Mouse (Mus musculus) cortical plate, adult 2 months (tissue): Measurements from ENCODE around the gene Lrrc29. TPM values are rescaled to one million over a fixed set of nuclear protein-coding genes. Genes with fewer than 3 reads are reported as not detected.

Experiments used
- H3K27ac ChIP-seq: fragments of 200-500 bp; 2 replicates; pipeline ENCODE4 v1.5.1; 2012; ENCODE audit warnings: low read length, control low read depth, inconsistent platforms; ENCODE audit not compliant: insufficient read depth
- H3K4me1 ChIP-seq: fragments of 200-500 bp; 2 replicates; pipeline ENCODE4 v1.6.1; 2011; ENCODE audit warnings: low read length; ENCODE audit not compliant: control insufficient read depth, insufficient read depth
- H3K4me3 ChIP-seq: fragments of 200-500 bp; 2 replicates; pipeline ENCODE4 v1.5.1; 2011; ENCODE audit warnings: mild to moderate bottlenecking, low read length, control low read depth; ENCODE audit not compliant: insufficient read depth
- CTCF ChIP-seq: fragments of 200-500 bp; IDR thresholded peaks from 2 replicates; pipeline ENCODE4 v1.5.1; 2011; ENCODE audit warnings: mild to moderate bottlenecking, control low read depth, low read length; ENCODE audit not compliant: insufficient read depth; ENCODE audit errors: extremely low read depth
- POLR2A ChIP-seq: fragments of 200-500 bp; IDR thresholded peaks from 2 replicates; pipeline ENCODE4 v1.6.1; 2011; ENCODE audit warnings: mild to moderate bottlenecking, low read length, control low read depth; ENCODE audit not compliant: insufficient read depth; ENCODE audit errors: extremely low read depth
- polyA plus RNA-seq: library from polyadenylated mRNA; depleted of rRNA; stranded (reverse); fragments of >200 nt; gene quantifications from 2 replicates; pipeline ENCODE4 v1.2.3, GENCODE M21; 2012

Lrrc29 gene
- polyA plus RNA-seq, 1 experiment, result 3.7 TPM

DNA sequence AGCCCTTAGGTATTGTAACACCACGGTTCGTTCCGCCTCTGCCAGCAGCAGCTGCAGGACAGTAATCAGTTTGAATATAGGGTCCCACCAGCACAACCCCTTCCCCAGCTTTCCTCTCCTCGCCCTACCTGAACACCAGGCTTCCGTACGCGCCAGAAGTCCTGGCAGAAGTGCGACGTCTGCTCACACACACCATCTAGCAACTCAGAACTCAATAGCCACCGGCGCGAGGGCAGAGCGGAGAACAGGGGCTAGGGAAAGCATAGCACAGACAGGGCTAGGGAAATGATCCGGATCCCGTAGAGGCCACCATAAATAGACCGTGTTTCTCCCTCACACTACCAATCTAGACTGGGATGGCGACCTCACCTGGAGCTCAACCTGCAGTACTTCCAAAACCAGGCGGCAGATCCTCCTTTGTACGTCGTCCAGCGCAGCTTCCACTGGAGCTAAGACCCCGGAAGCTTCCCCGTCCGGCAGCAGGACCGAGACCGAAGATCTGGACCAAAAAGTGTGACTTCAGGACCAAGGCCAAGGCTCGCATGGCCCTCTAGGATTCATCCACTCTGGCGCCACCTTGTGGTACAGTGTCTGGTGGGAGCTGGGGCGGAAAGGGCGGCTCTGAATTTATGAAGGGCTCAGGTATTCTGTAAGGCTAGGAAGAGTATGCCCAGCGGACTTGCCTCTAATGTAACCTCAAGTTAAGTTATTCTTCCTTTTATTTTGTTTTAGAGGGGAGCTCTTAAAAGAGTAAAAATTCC lies 35.3 kb downstream of the Lrrc29 start:
- TF ChIP-seq CTCF, result peak; percentile 71
- TF ChIP-seq POLR2A, result no peak
- Histone ChIP-seq H3K4me3 (no peak overlapping the region; the same call in 1 of the 2 replicates), H3K4me1 (peaks cover 2% of the 10 kb centered on the region; the same call in 1 of the 2 replicates), H3K27ac (no peak overlapping the region)

DNA sequence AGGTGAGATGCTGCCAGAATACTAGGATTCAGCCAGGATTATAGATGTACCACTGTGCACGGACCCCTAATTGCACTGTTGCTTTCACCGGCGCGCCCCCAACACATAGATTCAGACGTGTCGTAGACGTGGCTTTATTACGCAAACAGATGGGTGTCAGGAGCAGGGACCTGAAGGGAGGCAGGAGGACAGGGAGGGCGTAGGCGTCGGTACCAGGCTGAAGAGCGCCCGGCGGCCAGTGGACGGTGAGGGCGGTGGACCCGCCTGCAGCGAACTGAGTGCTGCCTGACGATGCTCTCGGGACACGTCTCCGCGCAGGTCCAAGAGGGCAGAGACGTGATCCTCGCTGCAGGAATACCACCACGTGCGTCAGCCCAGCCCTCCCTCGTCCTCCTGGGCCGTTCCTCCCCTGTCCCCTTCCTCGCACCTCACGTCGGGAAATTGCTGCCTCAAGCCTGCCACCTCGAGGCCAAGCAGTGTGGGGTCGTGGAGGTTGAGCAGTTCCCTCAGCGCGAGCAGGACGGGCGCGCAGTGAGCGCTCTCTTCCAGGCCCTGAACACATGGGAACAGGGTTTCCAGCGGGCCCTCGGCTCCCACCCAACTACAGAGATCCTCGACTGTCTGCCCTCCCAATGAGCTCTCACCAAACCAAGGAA lies 36.1 kb downstream of the Lrrc29 start, which contains the start of gene 4931428F04Rik:
Gene 4931428F04Rik, minus strand, starts transcription at position 60 of the 656 bp plus-strand sequence.
- Histone ChIP-seq H3K4me1 (peaks cover 2% of the 10 kb centered on the region; the same call in 1 of the 2 replicates), H3K27ac (peak within 1 kb of the TSS; percentile 18; the same call in 1 of the 2 replicates), H3K4me3 (peak within 1 kb of the TSS; percentile 43)
- TF ChIP-seq CTCF (peak; percentile 42; the same call in 1 of the 2 replicates), POLR2A (no peak)

DNA sequence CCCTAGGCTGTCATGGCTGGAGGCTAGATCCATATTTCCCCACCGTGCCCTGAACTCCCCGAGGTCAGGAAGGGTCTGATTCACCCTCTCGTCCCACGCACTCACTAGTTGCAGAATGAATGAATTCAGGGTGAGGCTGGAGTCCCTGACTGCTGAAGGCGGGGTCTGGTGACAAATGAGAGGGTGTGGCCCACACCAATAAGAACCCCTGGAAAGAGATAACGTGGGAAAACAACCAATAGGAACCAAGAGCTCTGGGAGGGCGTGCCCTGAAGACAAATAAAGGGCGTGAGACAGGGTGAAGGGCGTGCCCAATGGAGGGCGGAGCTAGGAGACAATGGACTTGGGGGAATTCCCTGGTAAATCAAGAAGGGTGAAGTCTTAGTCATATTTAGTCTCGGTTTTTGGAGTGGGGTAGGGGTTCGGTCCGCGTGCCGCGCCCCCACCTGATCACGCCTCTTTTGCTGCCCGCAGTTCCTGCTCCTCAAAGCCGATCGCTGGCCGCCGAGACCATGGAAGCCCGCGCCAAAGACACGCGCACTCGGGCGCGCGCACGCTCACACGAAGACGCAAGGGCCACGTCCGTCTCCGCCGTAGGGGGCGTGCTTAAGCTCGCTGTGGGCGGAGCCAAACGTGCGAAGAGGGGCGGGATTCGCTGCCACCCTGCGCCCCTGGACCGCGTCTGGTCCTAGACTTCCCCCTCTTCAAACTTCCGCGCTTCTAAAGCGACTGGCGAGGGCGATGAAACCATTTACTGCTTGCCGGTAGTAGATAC lies 36.9 kb downstream of the Lrrc29 start:
- H3K4me3 ChIP-seq, result peak overlapping the region; percentile 43
- peak overlapping the region; percentile 18; the same call in 1 of the 2 replicates for H3K27ac ChIP-seq
- H3K4me1 ChIP-seq, result peaks cover 2% of the 10 kb centered on the region; the same call in 1 of the 2 replicates
- TF ChIP-seq POLR2A (peak; percentile 58; the same call in 1 of the 2 replicates), CTCF (no peak)

DNA sequence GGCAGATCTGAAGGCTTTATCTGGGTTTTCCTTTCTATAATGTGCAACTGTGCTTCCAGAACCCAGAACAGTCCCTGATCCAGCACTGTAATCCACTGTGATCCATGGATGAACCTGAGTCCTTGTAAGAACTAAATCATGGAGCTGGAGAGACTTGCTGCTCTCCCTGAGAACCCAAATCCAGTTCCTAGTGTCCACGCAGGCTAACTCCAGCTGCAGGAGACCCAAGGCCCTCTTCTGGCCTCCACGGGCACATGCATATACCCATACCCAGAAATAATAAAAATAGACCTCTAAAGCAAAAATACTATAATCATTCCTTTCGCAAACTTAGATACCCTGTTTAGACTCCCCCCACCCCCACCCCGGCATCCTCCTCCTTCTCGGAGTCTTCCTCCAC lies 37.8 kb downstream of the Lrrc29 start:
- Histone ChIP-seq H3K27ac (no peak overlapping the region), H3K4me3 (peak overlapping the region; percentile 43), H3K4me1 (peaks cover 2% of the 10 kb centered on the region; the same call in 1 of the 2 replicates)
- no peak for TF ChIP-seq POLR2A
- TF ChIP-seq CTCF, result no peak

DNA sequence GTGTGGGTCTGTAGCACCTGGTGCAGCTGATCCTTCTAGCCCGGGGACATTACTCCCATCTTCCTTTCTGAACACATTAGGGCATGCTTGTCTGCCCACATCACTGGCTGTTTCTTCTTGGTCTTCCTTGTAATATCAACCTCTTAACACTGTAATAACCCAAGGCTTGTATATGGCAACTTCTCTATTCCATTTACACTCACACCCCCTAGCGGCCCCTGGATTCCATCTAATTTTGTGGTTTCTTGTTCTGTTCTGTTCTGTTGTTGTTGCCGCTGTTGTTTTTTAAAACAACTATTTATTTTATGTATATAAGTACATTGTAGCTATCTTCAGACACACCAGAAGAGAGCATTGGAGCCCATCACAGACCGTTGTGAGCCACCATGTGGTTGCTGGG lies 39.2 kb downstream of the Lrrc29 start:
- Histone ChIP-seq H3K4me1 (peaks cover 2% of the 10 kb centered on the region), H3K4me3 (no peak overlapping the region), H3K27ac (no peak overlapping the region)
- TF ChIP-seq CTCF (no peak), POLR2A (no peak)

DNA sequence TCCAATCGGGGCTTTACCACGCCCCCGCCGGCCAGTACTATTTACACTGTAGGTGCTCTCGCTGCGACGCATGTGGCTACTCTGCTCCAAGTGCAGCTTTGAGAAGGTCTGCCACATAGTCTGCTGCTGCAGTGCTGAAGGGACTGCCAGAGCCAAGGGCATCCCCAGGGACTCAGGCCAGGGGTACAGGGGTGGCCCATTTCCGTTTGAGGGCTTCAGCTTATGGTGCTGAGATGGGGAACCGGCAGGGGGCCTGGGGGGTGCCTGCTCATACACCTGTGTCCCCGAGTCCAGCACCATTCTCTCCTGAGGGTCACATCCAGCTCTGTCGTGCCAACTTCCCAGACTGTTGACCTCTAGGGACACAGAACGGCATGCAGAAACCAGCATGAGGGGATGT lies 40.6 kb downstream of the Lrrc29 start:
- no peak overlapping the region for H3K27ac ChIP-seq
- H3K4me3 ChIP-seq, result no peak overlapping the region
- TF ChIP-seq CTCF (no peak), POLR2A (no peak)
- peaks cover 2% of the 10 kb centered on the region for H3K4me1 ChIP-seq

DNA sequence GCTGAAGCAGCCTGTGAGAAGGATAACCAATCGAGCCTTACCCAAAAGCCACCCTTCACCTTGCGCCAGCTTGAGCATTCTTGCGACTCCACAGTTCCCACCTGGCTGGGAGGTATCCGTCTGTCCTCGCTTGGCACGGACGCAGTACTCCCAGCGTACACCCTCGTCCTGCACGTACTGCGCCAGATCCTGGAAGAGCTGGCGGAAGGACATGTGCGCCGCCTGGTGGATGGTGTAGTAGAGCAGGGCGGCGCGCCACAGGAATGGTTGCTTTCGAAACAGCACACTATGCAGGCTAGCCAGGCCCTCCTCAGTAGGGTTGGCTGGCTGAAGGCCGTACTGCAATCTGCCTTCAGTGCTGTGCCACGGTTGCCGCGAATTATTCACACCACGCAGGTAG lies 43.0 kb downstream of the Lrrc29 start:
- H3K4me3 ChIP-seq, result no peak overlapping the region
- no peak overlapping the region for H3K27ac ChIP-seq
- peaks cover 4% of the 10 kb centered on the region for H3K4me1 ChIP-seq
- TF ChIP-seq POLR2A (no peak), CTCF (peak; percentile 42)

DNA sequence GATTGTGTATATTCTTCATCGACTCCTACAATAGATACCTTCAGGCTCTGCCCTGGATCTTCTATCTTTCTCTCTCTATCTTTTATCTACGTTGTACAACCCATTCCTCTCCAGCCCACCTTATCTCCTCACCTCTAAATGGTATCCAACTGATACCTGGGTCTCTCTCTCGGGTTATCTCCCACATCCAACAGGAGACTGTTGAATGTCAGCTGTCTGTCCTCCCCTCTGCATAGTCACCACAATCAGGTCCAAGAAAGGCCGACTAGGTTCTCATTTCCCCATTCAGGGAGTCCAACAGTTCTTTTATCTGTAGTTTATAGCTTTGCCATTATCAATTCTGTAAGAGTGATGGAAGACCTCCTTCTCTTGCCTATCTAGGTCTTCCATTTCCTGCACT lies 43.8 kb downstream of the Lrrc29 start:
- Histone ChIP-seq H3K4me3 (no peak overlapping the region), H3K4me1 (peaks cover 3% of the 10 kb centered on the region), H3K27ac (no peak overlapping the region)
- TF ChIP-seq POLR2A (no peak), CTCF (no peak)

DNA sequence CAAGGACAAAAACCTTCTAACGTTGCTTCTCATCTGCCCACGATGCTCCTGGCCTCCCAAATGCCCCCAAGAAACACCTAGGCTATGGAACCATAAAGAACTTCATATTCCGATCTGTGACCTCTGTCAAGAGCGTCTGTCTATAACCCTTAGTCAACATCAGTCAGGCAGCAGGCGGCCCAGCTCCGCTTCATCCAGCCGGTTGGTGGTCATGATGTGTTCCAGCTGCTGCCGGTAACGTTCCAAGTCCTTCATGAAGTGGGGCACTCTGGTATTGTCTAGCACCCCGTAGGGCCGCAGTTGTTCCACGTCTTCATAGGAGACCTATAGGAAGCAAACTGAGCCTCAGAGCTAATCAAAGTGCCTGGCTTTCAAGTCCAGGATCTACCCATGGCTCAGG lies 44.3 kb downstream of the Lrrc29 start:
- no peak overlapping the region for H3K4me3 ChIP-seq
- no peak for TF ChIP-seq POLR2A
- TF ChIP-seq CTCF, result no peak
- peaks cover 3% of the 10 kb centered on the region for H3K4me1 ChIP-seq
- no peak overlapping the region for H3K27ac ChIP-seq
